Mouse (Mus musculus) CH12.LX (cell line): ENCODE measurements around the gene Ly6c2. TPM values are rescaled to one million over a fixed set of nuclear protein-coding genes. Genes with fewer than 3 reads are reported as not detected.
"Not testable (repeated sequence)": the region's sequence is repeated elsewhere in the genome, so short reads cannot be mapped to it uniquely, and the experiment has no call there.

Experiments
- DNase-seq: peaks from one replicate; pipeline ENCODE4 v3.0.0-alpha.2; 2013; ENCODE audit errors: extremely low read depth
- H3K27ac ChIP-seq: 2 replicates; pipeline ENCODE4 v1.5.1; 2012; ENCODE audit warnings: low read depth, mild to moderate bottlenecking, control low read depth, moderate library complexity; ENCODE audit not compliant: insufficient read depth
- H3K27me3 ChIP-seq: replicated peaks from 2 replicates; pipeline ENCODE3; 2012; ENCODE audit warnings: inconsistent platforms
- H3K36me3 ChIP-seq, 2 experiments: replicated peaks in 1 of 2; 2 replicates each; pipeline versions ENCODE3 to v1.6.1; 2012; ENCODE audit warnings: inconsistent platforms in 1 of 2, low read length in 1 of 2, mild to moderate bottlenecking in 1 of 2, mixed read lengths in 1 of 2, moderate library complexity in 1 of 2; ENCODE audit not compliant: control insufficient read depth in 1 of 2, insufficient read depth in 1 of 2
- H3K4me1 ChIP-seq, 2 experiments: 2 replicates each; pipeline ENCODE4 v1.6.1; 2012; ENCODE audit warnings: inconsistent platforms in 1 of 2, moderate library complexity in 1 of 2; ENCODE audit not compliant: insufficient read depth in 2 of 2, control insufficient read depth in 1 of 2
- H3K4me2 ChIP-seq: 2 replicates; pipeline ENCODE4 v1.6.1; 2012; ENCODE audit warnings: low read depth, mild to moderate bottlenecking, control low read depth; ENCODE audit not compliant: poor library complexity, insufficient read depth, severe bottlenecking
- H3K4me3 ChIP-seq, 3 experiments: fragments of 150-350 bp in 1 of 3; sonication (generic) in 1 of 3; replicated peaks in 1 of 3; 2 replicates each; pipeline versions ENCODE3 to v1.5.1; 2011 to 2012; ENCODE audit warnings: low read depth in 2 of 3, low read length in 2 of 3, mild to moderate bottlenecking in 2 of 3, moderate library complexity in 2 of 3, control low read depth in 1 of 3, improper control_type of control experiment in 1 of 3, inconsistent platforms in 1 of 3, mixed read lengths in 1 of 3; ENCODE audit not compliant: poor library complexity in 1 of 3
- H3K79me2 ChIP-seq: replicated peaks from 2 replicates; pipeline ENCODE4 v1.6.1; 2012; ENCODE audit warnings: mild to moderate bottlenecking, moderate library complexity; ENCODE audit not compliant: control insufficient read depth, poor library complexity, insufficient read depth, severe bottlenecking; ENCODE audit errors: extremely low read depth
- H3K9ac ChIP-seq: 2 replicates; pipeline ENCODE4 v1.6.1; 2012; ENCODE audit warnings: low read depth, mild to moderate bottlenecking, control low read depth, moderate library complexity; ENCODE audit not compliant: insufficient read depth
- H3K9me3 ChIP-seq: replicated peaks from 2 replicates; pipeline ENCODE3; 2012; ENCODE audit warnings: low read length, inconsistent platforms, mixed read lengths
- E2F4 ChIP-seq: IDR thresholded peaks from 2 replicates; pipeline ENCODE4 v1.6.1; 2011; ENCODE audit warnings: low read depth, low read length, improper control_type of control experiment; ENCODE audit not compliant: insufficient replicate concordance
- ELF1 ChIP-seq: IDR thresholded peaks from 2 replicates; pipeline ENCODE4 v1.6.1; 2014; ENCODE audit warnings: low read depth, mild to moderate bottlenecking, inconsistent platforms, low read length, improper control_type of control experiment
- ETS1 ChIP-seq: conservative IDR thresholded peaks from 2 replicates; pipeline ENCODE4 v1.6.1; 2012; ENCODE audit warnings: low read depth, mild to moderate bottlenecking, inconsistent platforms, low read length, improper control_type of control experiment, moderate library complexity
- GABPA ChIP-seq: IDR thresholded peaks from 2 replicates; pipeline ENCODE4 v1.6.1; 2012; ENCODE audit warnings: low read depth, low read length, improper control_type of control experiment, inconsistent platforms; ENCODE audit not compliant: insufficient replicate concordance
- HCFC1 ChIP-seq: IDR thresholded peaks from 2 replicates; pipeline ENCODE4 v1.6.1; 2012; ENCODE audit warnings: low read depth, mild to moderate bottlenecking, inconsistent platforms, low read length, improper control_type of control experiment
- MAFK ChIP-seq: IDR thresholded peaks from 2 replicates; pipeline ENCODE4 v1.6.1; 2011; ENCODE audit warnings: low read length, improper control_type of control experiment; ENCODE audit not compliant: insufficient replicate concordance
- MAX ChIP-seq: IDR thresholded peaks from 2 replicates; pipeline ENCODE4 v1.6.1; 2011; ENCODE audit warnings: low read length, improper control_type of control experiment
- MAZ ChIP-seq: IDR thresholded peaks from 2 replicates; pipeline ENCODE4 v1.6.1; 2012; ENCODE audit warnings: low read depth, mild to moderate bottlenecking, inconsistent platforms, low read length, improper control_type of control experiment, moderate library complexity
- MXI1 ChIP-seq: IDR thresholded peaks from 2 replicates; pipeline ENCODE4 v1.6.1; 2011; ENCODE audit warnings: mild to moderate bottlenecking, low read depth, low read length, improper control_type of control experiment
- MYC ChIP-seq: IDR thresholded peaks from 2 replicates; pipeline ENCODE4 v1.6.1; 2011; ENCODE audit warnings: low read depth, mild to moderate bottlenecking, improper control_type of control experiment, low read length
- NRF1 ChIP-seq: IDR thresholded peaks from 2 replicates; pipeline ENCODE4 v1.6.1; 2014; ENCODE audit warnings: low read depth, mild to moderate bottlenecking, inconsistent platforms, low read length, improper control_type of control experiment, moderate library complexity
- PAX5 ChIP-seq: IDR thresholded peaks from 2 replicates; pipeline ENCODE4 v1.6.1; 2012; ENCODE audit warnings: low read length, inconsistent platforms, mixed read lengths
- POLR2AphosphoS2 ChIP-seq: IDR thresholded peaks from 2 replicates; pipeline ENCODE4 v1.6.1; 2011; ENCODE audit warnings: low read depth, low read length, improper control_type of control experiment
- RCOR1 ChIP-seq: conservative IDR thresholded peaks from 2 replicates; pipeline ENCODE4 v1.6.1; 2012; ENCODE audit warnings: low read depth, mild to moderate bottlenecking, inconsistent platforms, low read length, improper control_type of control experiment
- SIN3A ChIP-seq: IDR thresholded peaks from 2 replicates; pipeline ENCODE4 v1.6.1; 2012; ENCODE audit warnings: low read length, improper control_type of control experiment, inconsistent platforms
- TCF12 ChIP-seq: IDR thresholded peaks from 2 replicates; pipeline ENCODE4 v1.6.1; 2014; ENCODE audit warnings: low read depth, mild to moderate bottlenecking, inconsistent platforms, low read length, improper control_type of control experiment
- USF1 ChIP-seq: IDR thresholded peaks from 2 replicates; pipeline ENCODE4 v1.6.1; 2014; ENCODE audit warnings: low read depth, mild to moderate bottlenecking, inconsistent platforms, low read length, improper control_type of control experiment
- ZC3H11A ChIP-seq: IDR thresholded peaks from 2 replicates; pipeline ENCODE4 v1.6.1; 2012; ENCODE audit warnings: low read depth, mild to moderate bottlenecking, inconsistent platforms, low read length, improper control_type of control experiment
- ZMIZ1 ChIP-seq: IDR thresholded peaks from 2 replicates; pipeline ENCODE4 v1.6.1; 2012; ENCODE audit warnings: low read depth, mild to moderate bottlenecking, inconsistent platforms, low read length, improper control_type of control experiment
- dilution Hi-C: fragments of 300-500 bp; cut with MboI; formaldehyde crosslinking; loops from 2 replicates; pipeline ENCODE4 v1.14.3; 2020; ENCODE audit warnings: low sequenced_read_pairs; ENCODE audit not compliant: extremely low pct_unique_long_range_greater_than_20kb, extremely low pct_ligation_motif_present
- in situ Hi-C: fragments of 300-500 bp; cut with MboI; formaldehyde crosslinking; loops from 3 replicates; pipeline ENCODE4 v1.14.3; 2019; ENCODE audit warnings: low sequenced_read_pairs, low pct_ligation_motif_present, low pct_unique_long_range_greater_than_20kb, mixed read lengths
- polyA plus RNA-seq: library from polyadenylated mRNA; unstranded; fragments of >175 nt; gene quantifications from 2 replicates; pipeline ENCODE4 v1.2.1, GENCODE M21; 2012; ENCODE audit warnings: low read depth; ENCODE audit not compliant: insufficient read length
- total RNA-seq, 2 experiments: library from RNA; depleted of rRNA; stranded (reverse); fragments of 300-350 nt in 1 of 2; fragments of >200 nt in 1 of 2; gene quantifications; 2 replicates each; pipeline ENCODE4 v1.2.3; 2012 to 2014

Ly6c2 gene
- total and polyA plus RNA-seq, 3 experiments = 0.42 to 0.87 (median 0.72) TPM

DNA sequence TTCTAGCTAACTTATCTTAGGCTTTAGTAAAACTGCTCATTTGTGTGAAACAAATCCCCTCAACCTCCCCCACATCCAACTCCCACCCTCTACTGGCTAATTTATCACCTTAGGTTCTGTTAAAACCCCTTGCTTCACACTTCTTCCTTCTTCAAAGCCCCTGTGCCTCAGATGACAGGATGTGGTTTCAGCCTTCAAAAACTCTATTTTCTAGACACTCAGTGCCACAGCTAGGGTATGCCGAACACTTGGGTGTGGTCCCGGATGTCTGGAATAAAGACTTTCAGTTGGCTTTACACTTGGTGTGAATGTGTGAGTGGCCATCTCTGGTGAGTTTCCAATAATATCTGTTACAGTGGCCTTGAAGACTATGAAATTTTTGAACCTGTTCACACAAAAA is 4.8 kb upstream of the Ly6c2 start:
- Histone ChIP-seq H3K9ac (no peak overlapping the region), H3K9me3 (no peaks in the 10 kb centered on the region), H3K27ac (no peak overlapping the region), H3K36me3 (no peaks in the 10 kb centered on the region), H3K4me2 (no peak overlapping the region), H3K79me2 (no peaks in the 10 kb centered on the region), H3K4me3 (no peak overlapping the region), H3K4me1 (peaks cover 0 to 24% of the 10 kb centered on the region in 2 experiments; a peak in 2 of 4 replicates), H3K27me3 (no peaks in the 10 kb centered on the region)
- in situ Hi-C loops (no loop called here), dilution Hi-C loops (no loop called here)
- TF ChIP-seq USF1 (no peak), GABPA (no peak), E2F4 (no peak), MAFK (no peak), PAX5 (no peak), ZMIZ1 (no peak), RCOR1 (no peak), POLR2AphosphoS2 (no peak), MAZ (no peak), TCF12 (no peak), SIN3A (no peak), ZC3H11A (no peak), HCFC1 (no peak), ETS1 (no peak), ELF1 (no peak), MAX (no peak), NRF1 (no peak), MYC (no peak), MXI1 (no peak)
- DNase-seq = peak; percentile 5

DNA sequence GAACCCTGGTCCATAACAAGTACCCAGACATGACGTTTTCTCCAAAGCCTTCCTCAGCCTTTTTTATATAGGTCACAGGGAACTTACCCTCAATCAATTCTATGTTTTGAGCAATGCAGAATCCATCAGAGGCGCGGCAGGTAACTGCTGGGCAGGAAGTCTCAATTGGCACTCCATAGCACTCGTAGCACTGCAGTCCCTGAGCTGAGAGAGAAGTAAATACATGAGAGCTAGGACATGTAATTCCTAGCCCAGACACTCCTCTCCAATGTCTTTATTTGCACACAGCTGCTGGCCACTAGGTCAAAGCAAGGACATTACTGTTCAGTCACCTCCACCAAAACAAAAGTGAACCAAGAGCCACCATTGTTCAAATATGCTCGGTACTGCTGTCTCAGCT is 1.3 kb downstream of the Ly6c2 start:
- H3K36me3 ChIP-seq, H3K4me2 ChIP-seq, in situ Hi-C loops, H3K9me3 ChIP-seq, H3K27me3 ChIP-seq, H3K4me3 ChIP-seq, H3K4me1 ChIP-seq, H3K9ac ChIP-seq, H3K27ac ChIP-seq, DNase-seq, dilution Hi-C loops, H3K79me2 ChIP-seq: not testable (repeated sequence)
